ENCODE assay signal across 10 mouse cellular contexts in genomic region chr8:84989311-84989731, GRCm38 (mm10). TPM values are rescaled to one million over a fixed set of nuclear protein-coding genes. Genes with fewer than 3 reads are reported as not detected.
DNase-seq lines count a peak whose midpoint lies in the region; ATAC-seq and TF ChIP-seq lines count a peak whose summit lies in the region.
"Had no signal": no experiment of that assay in that cellular context is flagged by ENCODE, and none has a peak within 500 bp of the region (broad histone marks: within the 10 kb centered on the region; RNA-seq: fewer than 3 reads in every experiment).

No protein-coding gene starts in this region.

- H3K9me3 ChIP-seq in MEL (replicated peaks; ENCODE audit: insufficient read depth, low read length), result no peaks in the 10 kb centered on the region
- H3K9me3 ChIP-seq in limb, embryonic 11.5 days (ENCODE audit: control insufficient read depth, low read length), result no peaks in the 10 kb centered on the region
- H3K9me3 ChIP-seq in midbrain, embryonic 12.5 days, result no peaks in the 10 kb centered on the region

- peak overlapping the region; percentile 87 for H3K9ac ChIP-seq in MEL (ENCODE audit: control insufficient read depth, low read depth, low read length, poor library complexity, severe bottlenecking)
- H3K9ac ChIP-seq in limb, embryonic 11.5 days (ENCODE audit: low read length), result no peak overlapping the region
- H3K9ac ChIP-seq in midbrain, embryonic 12.5 days (replicated peaks), result no peak overlapping the region

- peak; percentile 23; the same call in 1 of the 2 replicates for ATAC-seq in erythroblast, adult 5-6 weeks (replicated peaks; ENCODE audit: low FRiP score, poor library complexity, severe bottlenecking)
- no peak for ATAC-seq in limb, embryonic 11.5 days (ENCODE audit: insufficient number of reproducible peaks, low FRiP score, low TSS enrichment, low read depth)
- no peak for ATAC-seq in midbrain, embryonic 12.5 days (ENCODE audit: low FRiP score, low read depth)

- TF ChIP-seq POLR2A in MEL (IDR thresholded peaks at IDR 0.05; ENCODE audit: control insufficient read depth in 1 of 2, insufficient read depth in 1 of 2, low read depth in 1 of 2, low read length in 2 of 2, poor library complexity in 1 of 2), result no peak

- intact Hi-C loops in heart, postnatal 10 days (cut with DNase I), result no loop called here

- peaks cover 0 to 20% of the 10 kb centered on the region in 2 experiments; a peak in 2 of 4 replicates for H3K36me3 ChIP-seq in MEL (ENCODE audit: control insufficient read depth in 1 of 2, insufficient read depth in 2 of 2, low read length in 2 of 2)
- no peaks in the 10 kb centered on the region for H3K36me3 ChIP-seq in limb, embryonic 11.5 days (ENCODE audit: control insufficient read depth, insufficient read depth, low read length)
- no peaks in the 10 kb centered on the region for H3K36me3 ChIP-seq in midbrain, embryonic 12.5 days

- TF ChIP-seq RAD21 in MEL (IDR thresholded peaks at IDR 0.05; ENCODE audit: low read depth, low read length), result no peak

- peaks cover 0 to 29% of the 10 kb centered on the region in 2 experiments; a peak in 3 of 4 replicates for H3K4me1 ChIP-seq in MEL (ENCODE audit: control insufficient read depth in 1 of 2, insufficient read depth in 2 of 2, low read length in 2 of 2)
- H3K4me1 ChIP-seq in limb, embryonic 11.5 days (ENCODE audit: control insufficient read depth, insufficient read depth, low read length), result peaks cover 21% of the 10 kb centered on the region
- peaks cover 37% of the 10 kb centered on the region for H3K4me1 ChIP-seq in midbrain, embryonic 12.5 days

- H3K4me3 ChIP-seq in MEL (ENCODE audit: control insufficient read depth in 1 of 2, insufficient read depth in 1 of 2, low read depth in 2 of 2, low read length in 2 of 2), result peak overlapping the region; percentile 39 to 55
- H3K4me3 ChIP-seq in limb, embryonic 11.5 days (ENCODE audit: low read depth, low read length), result no peak overlapping the region
- H3K4me3 ChIP-seq in midbrain, embryonic 12.5 days, result no peak overlapping the region

- no peaks in the 10 kb centered on the region for H3K27me3 ChIP-seq in MEL (ENCODE audit: control insufficient read depth in 1 of 2, insufficient read depth in 2 of 2, low read length in 2 of 2)
- no peaks in the 10 kb centered on the region for H3K27me3 ChIP-seq in limb, embryonic 11.5 days (ENCODE audit: control insufficient read depth, insufficient read depth, low read length)
- H3K27me3 ChIP-seq in midbrain, embryonic 12.5 days, result peaks cover 62% of the 10 kb centered on the region

- peak overlapping the region; percentile 25 for H3K4me2 ChIP-seq in limb, embryonic 11.5 days (ENCODE audit: low read depth, severe bottlenecking)
- H3K4me2 ChIP-seq in midbrain, embryonic 12.5 days (replicated peaks), result 0 out of 2 replicates have a peak overlapping the region, but pooled peaks have one; percentile 92

- H3K79me2 ChIP-seq in MEL (ENCODE audit: control insufficient read depth, insufficient read depth, low read length, poor library complexity), result peaks cover 6% of the 10 kb centered on the region; the same call in 1 of the 2 replicates

- 9% methylated on average over 15 of the region's 15 CpGs for WGBS in limb, embryonic 11.5 days
- 12% methylated on average over 14 of the region's 15 CpGs for WGBS in midbrain, embryonic 12.5 days

- H3K27ac ChIP-seq in MEL (ENCODE audit: control insufficient read depth, low read depth, low read length), result no peak overlapping the region
- H3K27ac ChIP-seq in limb, embryonic 11.5 days (replicated peaks; ENCODE audit: low read depth, low read length), result no peak overlapping the region
- no peak overlapping the region for H3K27ac ChIP-seq in midbrain, embryonic 12.5 days (replicated peaks)

- no peak for TF ChIP-seq EP300 in MEL (IDR thresholded peaks at IDR 0.05; ENCODE audit: low read depth in 1 of 2, low read length in 2 of 2)

- no peak for TF ChIP-seq CTCF in MEL (IDR thresholded peaks at IDR 0.05 in 2 of 3, conservative IDR thresholded peaks at IDR 0.05 in 1 of 3; ENCODE audit: control insufficient read depth in 1 of 3, insufficient read depth in 1 of 3, low read depth in 2 of 3, low read length in 3 of 3, poor library complexity in 1 of 3, severe bottlenecking in 1 of 3)

- DNase-seq in A20 (ENCODE audit: low read depth, low spot score) (peak; percentile 62), MEL (ENCODE audit: low read depth, low spot score) (peak; percentile 49)
- peak; percentile 58 to 61 for DNase-seq in heart, postnatal 10 days
- DNase-seq in limb, embryonic 11.5 days (ENCODE audit: low spot score), result peak; percentile 55
- DNase-seq in ovary, postnatal 10 days (ENCODE audit: low spot score), result no peak
- no peak for DNase-seq in thymus, postnatal 25 days

TF ChIP-seq in MEL, 35 proteins besides CTCF, POLR2A, EP300 and RAD21:
- no peak for TF ChIP-seq ELF1 (IDR thresholded peaks at IDR 0.05; ENCODE audit: low read depth, low read length)
- TF ChIP-seq TAL1 (IDR thresholded peaks at IDR 0.05; ENCODE audit: low read length), result peak; percentile 34; the same call in 1 of the 2 replicates
- TF ChIP-seq ZNF384 (IDR thresholded peaks at IDR 0.05; ENCODE audit: low read depth, low read length), result no peak

RNA-seq across cellular contexts. Expression of gene Hook2, which starts 1.1 kb away (rescaled TPM):
- total RNA-seq in MEL (2012; rRNA removed), result 10.5 and 11.5 TPM in 2 replicates
- polyA plus RNA-seq in MEL (2012; ENCODE audit: insufficient read depth in 1 of 2, insufficient read length in 2 of 2, low read depth in 1 of 2, low replicate concordance in 2 of 2, missing spikeins in 1 of 2), result 10 to 100 TPM in 1 of 2 experiments, not detected in 1; 17.5 TPM
- 1.9 and 5.0 TPM in 2 replicates for total RNA-seq in erythroblast, adult 5-6 weeks (2015; ENCODE audit: low replicate concordance)
- 1.6 and 6.1 TPM in 2 replicates for total RNA-seq in erythroblast, adult 5-6 weeks (2017; ENCODE audit: low replicate concordance)
- 1 to 10 TPM; 1.8 to 2.3 TPM for total RNA-seq in heart, postnatal 10 days (2021)
- polyA plus RNA-seq in limb, embryonic 11.5 days (2014; fragmentation: Nextera tagmentation; extraction: Ambion mirVana), result 14.5 and 15.2 TPM in 2 replicates
- 17.7 and 18.7 TPM in 2 replicates for polyA plus RNA-seq in midbrain, embryonic 12.5 days (2016; fragmentation: Nextera tagmentation; extraction: Ambion mirVana)

RNA-seq across cellular contexts. Expression of gene Junb, which starts 10.8 kb away (rescaled TPM):
- total RNA-seq in MEL (2012; rRNA removed), result 49.6 and 72.7 TPM in 2 replicates
- polyA plus RNA-seq in MEL (2012; ENCODE audit: insufficient read depth in 1 of 2, insufficient read length in 2 of 2, low read depth in 1 of 2, low replicate concordance in 2 of 2, missing spikeins in 1 of 2), result 10 to 100 TPM in 1 of 2 experiments, not detected in 1; 41.6 TPM
- 6.1 and 6.7 TPM in 2 replicates for total RNA-seq in erythroblast, adult 5-6 weeks (2015; ENCODE audit: low replicate concordance)
- 15.5 and 16.1 TPM in 2 replicates for total RNA-seq in erythroblast, adult 5-6 weeks (2017; ENCODE audit: low replicate concordance)
- total RNA-seq in heart, postnatal 10 days (2021), result 10 to 100 TPM; 12.6 to 12.7 TPM
- polyA plus RNA-seq in limb, embryonic 11.5 days (2014; fragmentation: Nextera tagmentation; extraction: Ambion mirVana), result 7.2 and 7.7 TPM in 2 replicates
- 6.0 and 6.5 TPM in 2 replicates for polyA plus RNA-seq in midbrain, embryonic 12.5 days (2016; fragmentation: Nextera tagmentation; extraction: Ambion mirVana)

RNA-seq across cellular contexts. Expression of gene Rnaseh2a, which starts 19.8 kb away (rescaled TPM):
- 105 TPM in 2 replicates for total RNA-seq in MEL (2012; rRNA removed)
- 100 to 1,000 TPM in 1 of 2 experiments, not detected in 1; 109 TPM for polyA plus RNA-seq in MEL (2012; ENCODE audit: insufficient read depth in 1 of 2, insufficient read length in 2 of 2, low read depth in 1 of 2, low replicate concordance in 2 of 2, missing spikeins in 1 of 2)
- total RNA-seq in erythroblast, adult 5-6 weeks (2015; ENCODE audit: low replicate concordance), result 31.8 and 67.2 TPM in 2 replicates
- total RNA-seq in erythroblast, adult 5-6 weeks (2017; ENCODE audit: low replicate concordance), result 37.4 and 37.9 TPM in 2 replicates
- 10 to 100 TPM; 53.4 to 55.4 TPM for total RNA-seq in heart, postnatal 10 days (2021)
- 127 and 133 TPM in 2 replicates for polyA plus RNA-seq in limb, embryonic 11.5 days (2014; fragmentation: Nextera tagmentation; extraction: Ambion mirVana)
- polyA plus RNA-seq in midbrain, embryonic 12.5 days (2016; fragmentation: Nextera tagmentation; extraction: Ambion mirVana), result 91.9 and 98.7 TPM in 2 replicates

RNA-seq across cellular contexts. Expression of gene Prdx2, which starts 19.9 kb away (rescaled TPM):
- 502 and 643 TPM in 2 replicates for total RNA-seq in MEL (2012; rRNA removed)
- polyA plus RNA-seq in MEL (2012; ENCODE audit: insufficient read depth in 1 of 2, insufficient read length in 2 of 2, low read depth in 1 of 2, low replicate concordance in 2 of 2, missing spikeins in 1 of 2), result 100 to 1,000 TPM; 679 to 773 TPM
- 1,192 and 1,430 TPM in 2 replicates for total RNA-seq in erythroblast, adult 5-6 weeks (2015; ENCODE audit: low replicate concordance)
- total RNA-seq in erythroblast, adult 5-6 weeks (2017; ENCODE audit: low replicate concordance), result 2,193 and 2,235 TPM in 2 replicates
- 100 to 1,000 TPM; 689 to 769 TPM for total RNA-seq in heart, postnatal 10 days (2021)
- 1,235 and 1,326 TPM in 2 replicates for polyA plus RNA-seq in limb, embryonic 11.5 days (2014; fragmentation: Nextera tagmentation; extraction: Ambion mirVana)
- polyA plus RNA-seq in midbrain, embryonic 12.5 days (2016; fragmentation: Nextera tagmentation; extraction: Ambion mirVana), result 1,292 and 1,309 TPM in 2 replicates

RNA-seq across cellular contexts. Expression of gene Gm49661, which starts 20.1 kb away (rescaled TPM):
- 3.9 and 4.7 TPM in 2 replicates for total RNA-seq in MEL (2012; rRNA removed)
- polyA plus RNA-seq in MEL (2012; ENCODE audit: insufficient read depth in 1 of 2, insufficient read length in 2 of 2, low read depth in 1 of 2, low replicate concordance in 2 of 2, missing spikeins in 1 of 2), result not detected
- not detected in 2 replicates for total RNA-seq in erythroblast, adult 5-6 weeks (2015; ENCODE audit: low replicate concordance)
- total RNA-seq in erythroblast, adult 5-6 weeks (2017; ENCODE audit: low replicate concordance), result not detected in 2 replicates
- 1 to 10 TPM in 1 of 2 experiments, not detected in 1; 1.6 TPM for total RNA-seq in heart, postnatal 10 days (2021)
- polyA plus RNA-seq in limb, embryonic 11.5 days (2014; fragmentation: Nextera tagmentation; extraction: Ambion mirVana), result not detected in 2 replicates
- polyA plus RNA-seq in midbrain, embryonic 12.5 days (2016; fragmentation: Nextera tagmentation; extraction: Ambion mirVana), result not detected in 2 replicates
- polyA plus RNA-seq: cortical plate, adult 2 months; spleen, adult 2 months had no signal

Comparison
In these comparisons a context has a peak if more than half of its experiments do, and no peak if none do; other contexts are left out.
1. DNase-seq: peak in A20 (single experiment), MEL (single experiment), heart, postnatal 10 days (2 of 2) and limb, embryonic 11.5 days (single experiment); none in ovary, postnatal 10 days (single experiment) and thymus, postnatal 25 days (single experiment).
2. H3K4me3 ChIP-seq: peak in MEL (2 of 2); none in limb, embryonic 11.5 days (single experiment) and midbrain, embryonic 12.5 days (single experiment).